Mouse (Mus musculus) small intestine, adult 2 months (tissue): ENCODE results near the gene Phactr1. TPM values are rescaled to one million over a fixed set of nuclear protein-coding genes. Genes with fewer than 3 reads are reported as not detected.

ENCODE experiments used
- H3K27ac ChIP-seq: fragments of 200-500 bp; 2 replicates; pipeline ENCODE4 v1.5.1; 2012; ENCODE audit warnings: low read depth, low read length, control low read depth, inconsistent platforms; ENCODE audit not compliant: insufficient read depth
- H3K27me3 ChIP-seq: fragments of 200-500 bp; 2 replicates; pipeline ENCODE4 v1.6.1; 2012; ENCODE audit warnings: mild to moderate bottlenecking, moderate library complexity, low read length, inconsistent platforms; ENCODE audit not compliant: control insufficient read depth, insufficient read depth
- H3K36me3 ChIP-seq: fragments of 200-500 bp; 2 replicates; pipeline ENCODE4 v1.6.1; 2012; ENCODE audit warnings: mild to moderate bottlenecking, low read length, control low read depth, inconsistent platforms; ENCODE audit not compliant: control insufficient read depth, insufficient read depth
- H3K4me1 ChIP-seq: fragments of 200-500 bp; 2 replicates; pipeline ENCODE4 v1.6.1; 2012; ENCODE audit warnings: low read length, inconsistent platforms, mixed read lengths; ENCODE audit not compliant: control insufficient read depth, insufficient read depth, insufficient read length
- H3K4me3 ChIP-seq: fragments of 200-500 bp; 2 replicates; pipeline ENCODE4 v1.5.1; 2012; ENCODE audit warnings: low read depth, mild to moderate bottlenecking, control low read depth, inconsistent platforms, low read length, moderate library complexity
- CTCF ChIP-seq: fragments of 200-500 bp; IDR thresholded peaks from 2 replicates; pipeline ENCODE4 v1.5.1; 2012; ENCODE audit warnings: low read depth, mild to moderate bottlenecking, control low read depth, inconsistent platforms, low read length, moderate library complexity, mixed read lengths; ENCODE audit not compliant: insufficient replicate concordance, insufficient read length; ENCODE audit errors: extremely low read depth
- POLR2A ChIP-seq: fragments of 200-500 bp; IDR thresholded peaks from 2 replicates; pipeline ENCODE4 v1.6.1; 2012; ENCODE audit warnings: low read depth, mild to moderate bottlenecking, control low read depth, inconsistent platforms, low read length, moderate library complexity
- whole genome bisulfite sequencing: fragments of 180-500 bp; shearing (Covaris S2); methylation state at CpG from one replicate; pipeline ENCODE4 v1.1.7; 2018; 5-methylcytosine and 5-hydroxymethylcytosine counted together
- polyA plus RNA-seq: library from polyadenylated mRNA; depleted of rRNA; stranded (reverse); fragments of >200 nt; gene quantifications from 2 replicates; pipeline ENCODE4 v1.2.3, GENCODE M21; 2012

Phactr1 gene
- polyA plus RNA-seq, 1 experiment, result 0.43 TPM

DNA sequence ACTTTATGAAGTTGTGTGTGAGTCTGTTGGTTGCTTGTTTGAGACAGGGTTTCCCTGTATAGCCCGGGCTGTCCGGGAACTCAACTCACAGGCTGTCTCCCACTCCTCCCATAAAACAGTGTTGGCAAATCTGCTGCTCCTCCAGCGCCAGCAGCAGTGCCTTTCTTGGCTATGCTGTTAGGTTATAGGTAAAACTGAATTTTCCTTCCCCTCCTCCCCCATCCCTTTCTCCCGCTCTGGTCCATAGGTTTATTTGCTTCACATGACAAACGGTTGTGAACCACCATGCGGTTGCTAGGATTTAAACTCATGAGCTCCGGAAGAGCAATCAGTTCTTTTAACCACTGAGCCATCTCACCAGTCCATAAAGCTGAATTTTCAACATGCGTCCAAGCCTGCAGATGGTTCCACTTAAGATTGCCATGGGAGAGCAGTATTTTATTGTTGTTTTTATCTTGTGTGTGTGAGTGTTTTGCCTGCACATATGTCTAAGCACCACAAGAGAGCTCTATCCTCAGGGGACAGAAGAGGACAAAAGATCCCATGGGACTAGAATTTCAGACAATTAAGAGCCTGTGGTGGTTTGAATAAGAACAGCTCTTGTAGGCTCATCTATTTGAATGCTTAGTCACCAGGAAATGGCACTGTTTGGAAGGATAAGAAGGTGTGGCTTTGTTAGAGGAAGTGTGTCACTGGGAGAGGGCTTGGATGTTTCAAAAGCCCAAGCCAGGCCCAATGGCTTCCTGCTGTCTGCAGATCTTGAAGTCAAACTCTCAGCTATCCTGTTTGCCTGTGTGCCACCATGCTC, 503.0 kb downstream of the Phactr1 start:
- WGBS, result 34% methylated on average over 8 of the region's 8 CpGs
- H3K4me3 ChIP-seq, result no peak overlapping the region

DNA sequence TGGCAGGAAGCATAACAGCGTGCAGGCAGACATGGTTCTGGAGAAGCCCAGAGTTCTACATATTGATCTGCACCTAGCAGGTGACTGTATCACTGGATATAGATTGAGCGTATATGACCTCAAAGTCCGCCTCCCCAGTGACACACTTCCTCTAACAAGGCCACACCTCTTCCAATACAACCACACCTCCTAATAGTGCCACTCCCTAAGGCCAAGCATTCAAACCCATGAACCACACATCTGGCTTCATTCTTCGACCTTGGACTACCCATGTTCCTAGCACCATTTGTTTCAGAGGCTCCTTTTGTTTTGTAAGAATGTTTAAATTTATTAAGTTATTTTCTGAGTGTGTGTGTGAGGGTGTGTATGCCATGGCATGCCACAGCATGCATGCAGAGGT, 507.3 kb downstream of the Phactr1 start:
- Histone ChIP-seq H3K36me3 (no peaks in the 10 kb centered on the region), H3K27ac (no peak overlapping the region), H3K27me3 (no peaks in the 10 kb centered on the region), H3K4me3 (no peak overlapping the region), H3K4me1 (no peaks in the 10 kb centered on the region)
- TF ChIP-seq CTCF, result no peak
- TF ChIP-seq POLR2A, result no peak
- WGBS, result 91% methylated on average over 4 of the region's 4 CpGs

More for the DNA sequence above, 503.0 kb downstream of the Phactr1 start:
- H3K27me3 ChIP-seq, result no peaks in the 10 kb centered on the region
- peaks cover 2% of the 10 kb centered on the region; the same call in 1 of the 2 replicates for H3K4me1 ChIP-seq
- H3K36me3 ChIP-seq, result no peaks in the 10 kb centered on the region
- H3K27ac ChIP-seq, result no peak overlapping the region
- TF ChIP-seq POLR2A (no peak), CTCF (no peak)
